Mouse (Mus musculus): ENCODE data around the gene Smim5. TPM values are rescaled to one million over a fixed set of nuclear protein-coding genes. Genes with fewer than 3 reads are reported as not detected.

Smim5 gene
- polyA plus RNA-seq, 1 experiment from 2014 or later, result 2.9 TPM

- peaks cover 5% of the 10 kb centered on the region for H3K4me1 ChIP-seq (ENCODE audit: control insufficient read depth, insufficient read depth, low read length)
- no peak overlapping the region for H3K9ac ChIP-seq (ENCODE audit: low read depth, low read length)
- no peak overlapping the region for H3K4me3 ChIP-seq (ENCODE audit: low read length)
- peaks cover 18% of the 10 kb centered on the region for H3K36me3 ChIP-seq (ENCODE audit: control insufficient read depth, insufficient read depth, low read length)
- H3K9me3 ChIP-seq (ENCODE audit: control insufficient read depth, low read length), result no peaks in the 10 kb centered on the region
- no peak for ATAC-seq (ENCODE audit: low FRiP score, low TSS enrichment)
- H3K4me2 ChIP-seq (replicated peaks; ENCODE audit: low read depth, low read length), result no peak overlapping the region
- 93% methylated on average over 5 of the region's 5 CpGs for WGBS
- no peaks in the 10 kb centered on the region for H3K27me3 ChIP-seq (ENCODE audit: control insufficient read depth, insufficient read depth, low read length)
- H3K27ac ChIP-seq (ENCODE audit: low read depth, low read length), result peak overlapping the region; percentile 74
Measured at GRCm38 (mm10) chr11:115911134-115911561, 11.4 kb downstream of the Smim5 start.

- Histone ChIP-seq H3K36me3 (ENCODE audit: control insufficient read depth, insufficient read depth, low read length) (peaks cover 25% of the 10 kb centered on the region), H3K4me3 (ENCODE audit: low read length) (no peak within 1 kb of the TSS), H3K9me3 (ENCODE audit: control insufficient read depth, low read length) (no peaks in the 10 kb centered on the region), H3K9ac (ENCODE audit: low read depth, low read length) (no peak within 1 kb of the TSS), H3K27ac (ENCODE audit: low read depth, low read length) (peak within 1 kb of the TSS; percentile 74), H3K27me3 (ENCODE audit: control insufficient read depth, insufficient read depth, low read length) (no peaks in the 10 kb centered on the region), H3K4me2 (replicated peaks; ENCODE audit: low read depth, low read length) (no peak within 1 kb of the TSS), H3K4me1 (ENCODE audit: control insufficient read depth, insufficient read depth, low read length) (0 out of 2 replicates have a peak, but pooled peaks cover 2% of the 10 kb centered on the region)
- 61% methylated on average over 11 of the region's 11 CpGs for WGBS
- peak; percentile 72 for ATAC-seq (ENCODE audit: low FRiP score, low TSS enrichment)
Measured at GRCm38 (mm10) chr11:115911632-115912376, 12.0 kb downstream of the Smim5 start, which contains the start of gene Smim6. Gene Smim6 (plus strand): TSS chr11:115912017.

GRCm38 (mm10) chr11:115916579-115916978 is 16.8 kb downstream of the Smim5 start:
- Histone ChIP-seq H3K36me3 (ENCODE audit: control insufficient read depth, insufficient read depth, low read length) (peaks cover 26% of the 10 kb centered on the region), H3K9me3 (ENCODE audit: control insufficient read depth, low read length) (no peaks in the 10 kb centered on the region), H3K9ac (ENCODE audit: low read depth, low read length) (no peak overlapping the region), H3K27ac (ENCODE audit: low read depth, low read length) (no peak overlapping the region), H3K27me3 (ENCODE audit: control insufficient read depth, insufficient read depth, low read length) (no peaks in the 10 kb centered on the region), H3K4me1 (ENCODE audit: control insufficient read depth, insufficient read depth, low read length) (no peaks in the 10 kb centered on the region), H3K4me3 (ENCODE audit: low read length) (no peak overlapping the region), H3K4me2 (replicated peaks; ENCODE audit: low read depth, low read length) (no peak overlapping the region)
- 91% methylated on average over 4 of the region's 4 CpGs for WGBS
- ATAC-seq (ENCODE audit: low FRiP score, low TSS enrichment), result no peak

GRCm38 (mm10) chr11:115918637-115919036 is 18.9 kb downstream of the Smim5 start:
- H3K27me3 ChIP-seq (ENCODE audit: control insufficient read depth, insufficient read depth, low read length), result no peaks in the 10 kb centered on the region
- H3K4me3 ChIP-seq (ENCODE audit: low read length), result no peak overlapping the region
- H3K4me2 ChIP-seq (replicated peaks; ENCODE audit: low read depth, low read length), result no peak overlapping the region
- peaks cover 30% of the 10 kb centered on the region for H3K36me3 ChIP-seq (ENCODE audit: control insufficient read depth, insufficient read depth, low read length)
- H3K27ac ChIP-seq (ENCODE audit: low read depth, low read length), result no peak overlapping the region
- H3K9ac ChIP-seq (ENCODE audit: low read depth, low read length), result no peak overlapping the region
- no peak for ATAC-seq (ENCODE audit: low FRiP score, low TSS enrichment)
- H3K9me3 ChIP-seq (ENCODE audit: control insufficient read depth, low read length), result no peaks in the 10 kb centered on the region
- no peaks in the 10 kb centered on the region for H3K4me1 ChIP-seq (ENCODE audit: control insufficient read depth, insufficient read depth, low read length)
- 84% methylated on average over 5 of the region's 5 CpGs for WGBS

GRCm38 (mm10) chr11:115919073-115919472 is 19.3 kb downstream of the Smim5 start:
- no peak overlapping the region for H3K4me3 ChIP-seq (ENCODE audit: low read length)
- H3K9ac ChIP-seq (ENCODE audit: low read depth, low read length), result no peak overlapping the region
- no peaks in the 10 kb centered on the region for H3K27me3 ChIP-seq (ENCODE audit: control insufficient read depth, insufficient read depth, low read length)
- H3K4me2 ChIP-seq (replicated peaks; ENCODE audit: low read depth, low read length), result no peak overlapping the region
- WGBS, result 87% methylated on average over 5 of the region's 5 CpGs
- ATAC-seq (ENCODE audit: low FRiP score, low TSS enrichment), result no peak
- no peak overlapping the region for H3K27ac ChIP-seq (ENCODE audit: low read depth, low read length)
- H3K9me3 ChIP-seq (ENCODE audit: control insufficient read depth, low read length), result no peaks in the 10 kb centered on the region
- H3K4me1 ChIP-seq (ENCODE audit: control insufficient read depth, insufficient read depth, low read length), result no peaks in the 10 kb centered on the region
- H3K36me3 ChIP-seq (ENCODE audit: control insufficient read depth, insufficient read depth, low read length), result peaks cover 29% of the 10 kb centered on the region

GRCm38 (mm10) chr11:115920110-115920818 is 20.5 kb downstream of the Smim5 start:
- no peak overlapping the region for H3K27ac ChIP-seq (ENCODE audit: low read depth, low read length)
- H3K9me3 ChIP-seq (ENCODE audit: control insufficient read depth, low read length), result no peaks in the 10 kb centered on the region
- no peak overlapping the region for H3K9ac ChIP-seq (ENCODE audit: low read depth, low read length)
- H3K36me3 ChIP-seq (ENCODE audit: control insufficient read depth, insufficient read depth, low read length), result peaks cover 32% of the 10 kb centered on the region
- no peak overlapping the region for H3K4me2 ChIP-seq (replicated peaks; ENCODE audit: low read depth, low read length)
- no peaks in the 10 kb centered on the region for H3K4me1 ChIP-seq (ENCODE audit: control insufficient read depth, insufficient read depth, low read length)
- 49% methylated on average over 6 of the region's 6 CpGs for WGBS
- ATAC-seq (ENCODE audit: low FRiP score, low TSS enrichment), result 0 out of 2 replicates have a peak, but pooled peaks have one; percentile 20
- no peak overlapping the region for H3K4me3 ChIP-seq (ENCODE audit: low read length)
- H3K27me3 ChIP-seq (ENCODE audit: control insufficient read depth, insufficient read depth, low read length), result no peaks in the 10 kb centered on the region

GRCm38 (mm10) chr11:115921986-115922385 is 22.2 kb downstream of the Smim5 start:
- no peak for ATAC-seq (ENCODE audit: low FRiP score, low TSS enrichment)
- Histone ChIP-seq H3K36me3 (ENCODE audit: control insufficient read depth, insufficient read depth, low read length) (peaks cover 20% of the 10 kb centered on the region; the same call in 1 of the 2 replicates), H3K4me3 (ENCODE audit: low read length) (no peak overlapping the region), H3K9ac (ENCODE audit: low read depth, low read length) (no peak overlapping the region), H3K4me2 (replicated peaks; ENCODE audit: low read depth, low read length) (no peak overlapping the region), H3K4me1 (ENCODE audit: control insufficient read depth, insufficient read depth, low read length) (no peaks in the 10 kb centered on the region), H3K9me3 (ENCODE audit: control insufficient read depth, low read length) (no peaks in the 10 kb centered on the region), H3K27ac (ENCODE audit: low read depth, low read length) (no peak overlapping the region), H3K27me3 (ENCODE audit: control insufficient read depth, insufficient read depth, low read length) (no peaks in the 10 kb centered on the region)
- WGBS, result 96% methylated on average over 1 of the region's 1 CpGs

- Histone ChIP-seq H3K36me3 (ENCODE audit: control insufficient read depth, insufficient read depth, low read length) (peaks cover 16% of the 10 kb centered on the region; the same call in 1 of the 2 replicates), H3K4me2 (replicated peaks; ENCODE audit: low read depth, low read length) (no peak overlapping the region), H3K9ac (ENCODE audit: low read depth, low read length) (no peak overlapping the region), H3K4me1 (ENCODE audit: control insufficient read depth, insufficient read depth, low read length) (peaks cover 6% of the 10 kb centered on the region; the same call in 1 of the 2 replicates), H3K9me3 (ENCODE audit: control insufficient read depth, low read length) (no peaks in the 10 kb centered on the region), H3K27ac (ENCODE audit: low read depth, low read length) (no peak overlapping the region), H3K4me3 (ENCODE audit: low read length) (no peak overlapping the region), H3K27me3 (ENCODE audit: control insufficient read depth, insufficient read depth, low read length) (no peaks in the 10 kb centered on the region)
- WGBS, result 94% methylated on average over 8 of the region's 8 CpGs
- no peak for ATAC-seq (ENCODE audit: low FRiP score, low TSS enrichment)
Measured at GRCm38 (mm10) chr11:115929031-115929430, 29.3 kb downstream of the Smim5 start.

GRCm38 (mm10) chr11:115929818-115930217 is 30.1 kb downstream of the Smim5 start:
- Histone ChIP-seq H3K27me3 (ENCODE audit: control insufficient read depth, insufficient read depth, low read length) (no peaks in the 10 kb centered on the region), H3K36me3 (ENCODE audit: control insufficient read depth, insufficient read depth, low read length) (peaks cover 11% of the 10 kb centered on the region; the same call in 1 of the 2 replicates), H3K9ac (ENCODE audit: low read depth, low read length) (no peak overlapping the region), H3K9me3 (ENCODE audit: control insufficient read depth, low read length) (no peaks in the 10 kb centered on the region), H3K4me1 (ENCODE audit: control insufficient read depth, insufficient read depth, low read length) (peaks cover 12% of the 10 kb centered on the region), H3K4me3 (ENCODE audit: low read length) (no peak overlapping the region), H3K27ac (ENCODE audit: low read depth, low read length) (no peak overlapping the region), H3K4me2 (replicated peaks; ENCODE audit: low read depth, low read length) (no peak overlapping the region)
- no peak for ATAC-seq (ENCODE audit: low FRiP score, low TSS enrichment)
- 79% methylated on average over 2 of the region's 3 CpGs for WGBS
